Mouse (Mus musculus) urinary bladder, postnatal 14 days (tissue): ENCODE measurements around the gene Fundc1.
"Not testable (repeated sequence)": the region's sequence is repeated elsewhere in the genome, so short reads cannot be mapped to it uniquely, and the experiment has no call there.

Source experiments
- DNase-seq: peaks from one replicate; pipeline ENCODE4 v3.0.0; 2021; ENCODE audit warnings: low spot score

Gene Fundc1

DNA sequence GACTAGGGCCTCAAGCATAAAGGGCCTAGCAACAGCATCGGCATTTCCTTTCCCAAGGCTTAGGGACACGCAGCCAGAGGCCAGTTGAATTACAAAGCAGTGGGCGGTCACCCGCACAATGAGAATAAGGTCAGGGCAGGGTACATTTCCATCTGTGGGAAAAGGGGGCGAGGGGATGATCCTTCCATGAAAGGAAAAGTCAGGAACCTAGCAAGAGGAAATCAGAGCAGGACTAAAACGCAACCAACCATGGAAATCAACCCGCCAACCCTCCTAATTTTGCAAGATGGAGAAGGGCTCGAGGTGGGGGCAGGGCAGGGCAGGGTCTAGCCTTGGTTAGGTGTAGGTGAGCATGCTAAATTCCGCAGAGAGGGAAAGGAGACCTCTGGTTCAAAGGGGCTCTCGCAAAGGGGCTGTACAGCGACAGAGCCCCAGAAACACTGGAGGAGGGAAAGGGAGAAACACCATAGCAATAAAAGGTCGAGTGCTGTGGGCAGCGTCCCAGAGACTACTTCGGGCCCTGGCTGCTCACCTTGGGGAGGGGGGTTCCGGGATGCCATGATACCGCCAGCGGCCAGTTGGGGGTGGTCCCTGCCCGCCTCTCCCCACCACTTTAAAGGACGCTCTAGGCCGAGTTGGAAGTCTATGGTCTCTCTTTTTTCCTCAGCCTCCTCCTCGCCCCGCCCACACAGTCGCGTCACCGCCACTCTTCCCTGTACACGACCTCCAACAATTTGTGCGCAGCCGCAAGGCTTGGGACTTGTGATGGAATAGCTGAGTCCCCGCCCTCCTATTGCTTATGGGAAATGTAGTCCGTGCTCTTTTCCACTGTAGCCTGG is at the start of gene Fundc1:
Fundc1 (minus strand) TSS at position 705 of the 839 bp plus-strand sequence.
- peak; percentile 94 for DNase-seq

GRCm38 (mm10) chrX:17611253-17611652 is 39.1 kb upstream of the Fundc1 start:
- no peak for DNase-seq

DNA sequence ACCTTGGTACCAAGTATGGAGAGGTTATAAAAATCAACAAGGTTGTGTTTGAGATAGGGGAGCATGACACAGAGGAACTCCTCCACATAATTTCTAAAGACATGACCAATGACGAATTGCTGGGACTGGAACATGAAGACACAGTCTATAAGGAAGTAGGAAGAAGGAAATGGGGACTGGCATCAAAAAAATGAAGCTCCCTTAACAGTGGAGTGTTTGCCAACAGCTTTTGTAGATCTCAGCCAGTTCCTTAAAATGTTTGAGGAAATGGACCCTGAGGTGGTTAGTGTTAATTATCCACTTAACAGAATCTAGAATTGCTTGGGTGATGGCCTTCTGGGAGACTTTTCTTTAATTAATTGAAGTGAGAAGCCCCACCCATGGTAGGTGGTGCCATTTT is 36.6 kb upstream of the Fundc1 start:
- no peak for DNase-seq

GRCm38 (mm10) chrX:17607668-17608067 is 35.5 kb upstream of the Fundc1 start:
- no peak for DNase-seq

DNA sequence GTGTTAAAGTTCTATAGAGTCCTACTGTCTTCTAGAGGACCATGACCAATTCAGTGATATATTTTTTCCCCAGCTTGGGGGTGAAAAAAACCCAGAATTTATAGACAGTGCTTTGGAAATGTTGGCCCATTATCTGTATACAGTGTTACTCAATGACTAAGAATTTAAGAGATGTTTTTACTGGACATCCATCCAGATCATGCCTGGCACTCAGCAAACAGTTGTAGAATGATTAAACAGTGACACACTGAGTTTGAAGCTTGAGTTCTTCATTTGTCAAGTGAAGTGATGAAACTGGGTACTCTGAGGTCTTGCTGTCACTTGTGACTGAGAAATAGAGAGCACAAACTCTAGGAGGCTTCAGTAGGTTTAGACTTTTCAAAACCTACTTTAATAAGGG is 21.2 kb upstream of the Fundc1 start:
- DNase-seq: no peak

DNA sequence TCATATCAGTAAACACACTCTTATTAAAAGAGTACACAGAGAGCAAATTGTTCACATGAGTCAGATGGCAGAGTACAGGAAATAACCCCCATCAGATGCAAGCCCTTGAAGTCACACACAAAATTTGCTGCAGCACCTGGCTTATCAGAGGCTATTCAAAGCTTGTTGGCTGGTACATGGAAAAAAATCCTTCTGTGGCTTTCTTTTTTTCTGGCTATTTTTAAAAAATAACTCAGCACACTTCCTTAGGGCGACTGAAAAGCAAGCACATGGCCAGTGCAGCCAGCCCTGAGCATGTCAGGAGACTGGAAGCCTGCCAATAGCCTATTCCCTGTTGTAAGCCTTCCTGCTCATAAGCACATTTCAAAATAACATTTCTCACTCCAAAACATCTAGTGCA is 18.6 kb upstream of the Fundc1 start:
- DNase-seq: peak; percentile 21

GRCm38 (mm10) chrX:17571271-17571620 is 879 bp downstream of the Fundc1 start:
- DNase-seq: no peak

DNA sequence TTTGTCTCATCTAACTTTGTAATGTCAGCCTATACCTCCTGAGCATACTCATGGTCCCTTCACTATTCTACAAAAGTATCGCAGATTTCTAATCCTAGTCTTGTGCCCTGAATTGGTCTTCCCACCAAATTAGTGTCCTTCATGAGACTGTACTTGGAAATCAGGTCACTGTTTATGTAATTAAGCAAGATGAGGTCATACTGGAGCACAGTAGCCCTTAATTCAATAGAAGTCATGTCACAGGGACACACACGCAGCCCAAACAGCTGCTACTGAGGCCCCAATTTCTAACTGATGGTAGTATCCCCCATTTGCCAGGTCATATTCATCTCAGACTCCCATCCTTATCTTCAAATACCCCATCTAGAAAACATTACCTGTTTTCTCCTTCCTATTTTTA is 3.5 kb downstream of the Fundc1 start:
- DNase-seq: no peak

GRCm38 (mm10) chrX:17565743-17566142 is 6.4 kb downstream of the Fundc1 start:
- DNase-seq: no peak

- DNase-seq: no peak
These were observed 7.4 kb downstream of the Fundc1 start for GRCm38 (mm10) chrX:17564732-17565131.

- no peak for DNase-seq
These were observed 13.4 kb downstream of the Fundc1 start for GRCm38 (mm10) chrX:17558746-17559145.

- DNase-seq: no peak
These were observed 17.6 kb downstream of the Fundc1 start for GRCm38 (mm10) chrX:17554488-17554887.

GRCm38 (mm10) chrX:17551586-17551985 is 20.5 kb downstream of the Fundc1 start:
- not testable (repeated sequence) for DNase-seq

GRCm38 (mm10) chrX:17547143-17547806 is 24.9 kb downstream of the Fundc1 start:
- DNase-seq: no peak

DNA sequence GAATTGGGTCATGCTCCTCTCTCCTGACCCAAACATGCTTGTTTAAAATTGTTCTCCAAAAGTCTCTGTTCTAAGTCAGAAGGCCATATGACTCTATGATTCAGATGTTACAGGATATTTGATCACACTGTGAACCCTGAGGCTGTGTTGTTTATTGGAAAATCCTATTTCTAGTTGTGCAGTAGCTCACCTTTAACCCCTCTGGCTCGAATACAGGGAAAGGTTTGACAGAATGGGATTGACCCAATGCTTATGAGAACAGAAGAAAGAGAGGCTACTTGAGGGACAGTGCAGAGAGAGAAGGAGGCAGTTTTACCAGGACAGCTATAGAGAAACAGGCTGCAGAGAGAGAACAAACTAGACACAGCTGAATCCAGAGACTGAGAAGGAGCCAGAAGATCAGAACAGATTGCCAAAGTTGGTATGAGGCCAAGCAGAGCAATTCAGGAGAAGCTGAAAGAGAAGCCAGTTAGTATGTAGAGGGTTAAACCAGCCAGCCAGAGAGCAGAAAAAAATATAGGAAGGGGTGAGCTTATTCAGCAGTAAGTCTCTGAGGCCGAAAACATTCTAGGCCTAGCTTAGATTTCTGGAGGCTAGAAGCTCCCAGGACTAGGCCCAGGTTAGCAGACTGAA is 27.1 kb downstream of the Fundc1 start:
- DNase-seq: no peak

DNA sequence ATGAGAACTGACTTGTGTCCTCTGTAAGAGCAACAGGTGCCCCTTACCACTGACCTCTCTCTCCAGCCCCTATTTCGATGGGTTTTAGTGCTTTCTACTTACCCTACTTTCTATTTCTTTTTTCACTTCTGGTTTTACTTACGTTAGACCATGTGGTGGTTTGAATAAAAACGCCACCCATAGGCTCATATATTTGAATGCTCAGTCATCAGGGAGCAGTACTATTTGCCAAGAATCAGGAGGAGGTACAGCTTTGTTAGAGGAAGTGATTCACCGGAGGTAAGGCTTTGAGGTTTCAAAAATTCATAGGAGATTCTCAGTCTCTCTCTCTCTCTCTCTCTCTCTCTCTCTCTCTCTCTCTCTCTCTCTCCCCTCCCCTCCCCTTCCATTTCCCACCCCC is 34.4 kb downstream of the Fundc1 start:
- DNase-seq: no peak

- DNase-seq: no peak
These were observed 45.1 kb downstream of the Fundc1 start for GRCm38 (mm10) chrX:17527008-17527407.

DNA sequence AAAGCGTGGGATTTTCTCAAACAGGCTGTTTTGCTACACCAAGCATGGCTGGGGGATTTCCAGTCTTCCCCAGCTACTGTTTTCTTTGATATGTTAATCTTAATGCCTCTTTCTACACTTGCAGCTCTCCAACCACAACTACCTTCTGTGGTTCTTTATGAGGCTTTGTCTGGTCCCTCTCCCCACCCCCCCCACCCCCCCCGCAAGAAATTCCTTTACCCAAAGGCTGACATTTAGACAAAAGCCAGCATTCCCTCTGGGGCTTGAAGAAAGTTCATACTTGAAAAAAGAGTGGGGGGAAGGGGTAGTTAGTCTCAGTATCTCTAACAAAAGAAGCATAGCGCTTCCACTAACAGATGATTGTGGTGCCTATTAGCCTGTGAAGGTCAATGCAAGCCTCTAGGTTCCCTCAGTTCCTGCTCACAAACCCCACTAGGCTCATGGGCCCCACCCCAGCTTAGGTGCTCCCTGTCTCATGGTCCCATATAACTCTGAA is 50.9 kb downstream of the Fundc1 start:
- no peak for DNase-seq

DNA sequence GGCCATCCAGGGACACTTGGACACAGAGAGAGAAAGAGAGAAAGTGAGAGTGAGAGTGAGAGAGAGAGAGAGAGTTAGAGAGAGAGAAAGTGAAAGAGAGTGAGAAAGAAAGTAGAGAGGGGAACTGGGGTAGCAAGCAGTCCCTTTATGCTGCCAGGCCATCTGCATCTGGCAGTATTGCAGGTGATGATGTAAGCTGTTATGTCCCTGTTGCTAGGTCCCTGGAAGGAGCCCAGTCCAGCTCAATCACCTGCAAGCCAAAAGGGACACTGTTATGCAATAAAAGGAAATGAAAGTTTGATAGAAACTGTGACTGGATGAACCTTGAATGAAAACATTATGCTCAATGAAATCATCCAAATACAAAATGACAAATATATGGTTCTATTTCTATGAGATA is 52.0 kb downstream of the Fundc1 start:
- DNase-seq: no peak

- DNase-seq: no peak
These were observed 58.1 kb downstream of the Fundc1 start for GRCm38 (mm10) chrX:17514012-17514411.

GRCm38 (mm10) chrX:17512021-17512602 is 60.0 kb downstream of the Fundc1 start:
- no peak for DNase-seq
